Mouse (Mus musculus) megakaryocyte, embryonic 14.5 days (primary cell): ENCODE data around the gene Slc22a23.

Source experiments
- FLI1 ChIP-seq: IDR thresholded peaks from 2 replicates; pipeline ENCODE4 v1.6.1; 2012; ENCODE audit warnings: low read length, inconsistent platforms, mixed read lengths
- GATA1 ChIP-seq: IDR thresholded peaks from 3 replicates; pipeline ENCODE4 v1.6.1; 2012; ENCODE audit warnings: mixed read lengths, low read length, inconsistent platforms, borderline replicate concordance

GRCm38 (mm10) chr13:34371951-34372869 lies 27.2 kb upstream of the Slc22a23 start:
- TF ChIP-seq FLI1 (no peak), GATA1 (no peak)
